Mouse (Mus musculus) stomach, postnatal 0 days (tissue): ENCODE measurements around the gene Stk10. TPM values are rescaled to one million over a fixed set of nuclear protein-coding genes. Genes with fewer than 3 reads are reported as not detected.
A peak's percentile ranks its signal among the peaks of the same experiment; 100 is the strongest.

ENCODE experiments used
- ATAC-seq: fragments of 200-750 bp; cut with Nextera tagmentation; 2 replicates; pipeline ENCODE4 v1.8.0; 2017; ENCODE audit not compliant: low FRiP score, low TSS enrichment
- DNase-seq: peaks from one replicate; pipeline ENCODE4 v3.0.0-alpha.2; 2016; ENCODE audit warnings: low spot score
- H3K27ac ChIP-seq: fragments of 300-500 bp; sonication (generic); replicated peaks from 2 replicates; pipeline ENCODE4 v1.5.1; 2014; ENCODE audit warnings: mild to moderate bottlenecking, control low read depth
- H3K27me3 ChIP-seq: fragments of 300-500 bp; sonication (generic); 2 replicates; pipeline ENCODE4 v1.6.1; 2014; ENCODE audit warnings: low read length; ENCODE audit not compliant: control insufficient read depth, insufficient read depth
- H3K36me3 ChIP-seq: fragments of 300-500 bp; sonication (generic); 2 replicates; pipeline ENCODE4 v1.6.1; 2014; ENCODE audit warnings: low read length, mixed read lengths; ENCODE audit not compliant: control insufficient read depth, insufficient read depth
- H3K4me1 ChIP-seq: fragments of 300-500 bp; sonication (generic); replicated peaks from 2 replicates; pipeline ENCODE4 v1.6.1; 2014; ENCODE audit warnings: antibody characterized with exemption; ENCODE audit not compliant: control insufficient read depth, insufficient read depth
- H3K4me2 ChIP-seq: fragments of 300-500 bp; sonication (generic); replicated peaks from 2 replicates; pipeline ENCODE4 v1.6.1; 2014; ENCODE audit warnings: low read depth, mild to moderate bottlenecking, control low read depth, moderate library complexity
- H3K4me3 ChIP-seq: fragments of 300-500 bp; sonication (generic); 2 replicates; pipeline ENCODE4 v1.5.1; 2014; ENCODE audit warnings: low read depth, low read length, control low read depth
- H3K9ac ChIP-seq: fragments of 300-500 bp; sonication (generic); 2 replicates; pipeline ENCODE4 v1.6.1; 2014; ENCODE audit warnings: mild to moderate bottlenecking, low read length, control low read depth, mixed read lengths
- H3K9me3 ChIP-seq: fragments of 300-500 bp; sonication (generic); 2 replicates; pipeline ENCODE4 v1.6.1; 2016; ENCODE audit warnings: low read length; ENCODE audit not compliant: control insufficient read depth
- CTCF ChIP-seq: IDR thresholded peaks from 2 replicates; pipeline ENCODE4 v1.5.1; 2016; ENCODE audit warnings: antibody characterized with exemption, low read depth, mild to moderate bottlenecking, moderate library complexity
- EP300 ChIP-seq: optimal IDR thresholded peaks from 2 replicates; pipeline ENCODE3; 2016; ENCODE audit warnings: antibody characterized with exemption
- WGBS: fragments of 180-500 bp; shearing (Covaris S2); extraction: QIAGEN DNeasy Blood & Tissue Kit; methylation state at CpG from one replicate; pipeline ENCODE4 v1.1.7; 2014; 5-methylcytosine and 5-hydroxymethylcytosine counted together
- polyA plus RNA-seq: library from polyadenylated mRNA; unstranded; fragments of >200 nt; fragmentation: Nextera tagmentation; extraction: Ambion mirVana; gene quantifications from 2 replicates; pipeline ENCODE4 v1.2.1, GENCODE M21; 2015

Gene Stk10
- polyA plus RNA-seq, 1 experiment from 2014 or later: 1.1 TPM

DNA sequence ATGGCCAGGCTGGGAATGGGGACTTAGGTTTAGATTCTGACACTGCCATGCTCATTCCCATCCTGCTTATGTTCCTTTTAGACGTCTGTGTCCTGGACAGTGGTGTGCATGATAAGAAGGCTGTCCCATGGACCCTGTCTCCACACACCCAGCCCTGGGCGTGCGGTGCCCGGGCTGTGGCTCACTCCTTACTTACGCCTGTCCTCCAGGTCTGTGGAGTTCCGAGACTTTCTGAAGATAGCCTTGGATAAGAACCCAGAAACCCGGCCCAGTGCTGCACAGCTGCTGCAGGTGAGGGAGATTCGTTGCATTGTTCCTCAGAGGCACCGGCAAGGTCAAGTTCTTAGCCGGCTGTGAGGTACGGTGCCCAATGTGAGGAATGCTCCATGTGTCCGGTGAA is 56.1 kb downstream of the Stk10 start:
- H3K4me1 ChIP-seq: no peaks in the 10 kb centered on the region
- no peak overlapping the region for H3K4me3 ChIP-seq
- no peak overlapping the region for H3K9ac ChIP-seq
- no peak for DNase-seq
- 89% methylated on average over 12 of the region's 12 CpGs for WGBS
- H3K4me2 ChIP-seq: no peak overlapping the region
- H3K36me3 ChIP-seq: no peaks in the 10 kb centered on the region
- H3K27ac ChIP-seq: no peak overlapping the region
- no peaks in the 10 kb centered on the region for H3K27me3 ChIP-seq
- ATAC-seq: no peak
- no peaks in the 10 kb centered on the region for H3K9me3 ChIP-seq
- TF ChIP-seq CTCF (no peak), EP300 (no peak)

DNA sequence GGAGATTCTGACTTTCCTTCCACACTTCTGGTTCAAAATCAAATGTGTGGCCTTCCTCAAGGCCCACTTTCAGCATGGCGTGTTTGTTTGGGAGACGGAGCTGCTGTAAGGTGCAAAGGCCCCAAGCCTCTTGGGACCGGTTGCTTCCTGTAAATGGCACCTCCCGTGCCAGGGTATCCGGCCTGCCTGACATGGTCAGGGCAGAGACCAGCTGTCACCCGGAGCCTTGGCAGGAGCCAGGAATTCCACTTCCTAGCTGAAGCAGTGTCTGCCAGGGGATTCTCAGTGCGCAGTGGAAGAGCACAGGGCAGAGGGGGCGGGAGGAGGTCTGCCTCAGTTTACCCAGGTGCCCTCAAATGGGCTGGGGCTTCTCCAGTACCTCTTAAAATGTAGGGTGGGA is 56.7 kb downstream of the Stk10 start:
- H3K9me3 ChIP-seq: no peaks in the 10 kb centered on the region
- WGBS: 84% methylated on average over 8 of the region's 8 CpGs
- H3K27me3 ChIP-seq: no peaks in the 10 kb centered on the region

DNA sequence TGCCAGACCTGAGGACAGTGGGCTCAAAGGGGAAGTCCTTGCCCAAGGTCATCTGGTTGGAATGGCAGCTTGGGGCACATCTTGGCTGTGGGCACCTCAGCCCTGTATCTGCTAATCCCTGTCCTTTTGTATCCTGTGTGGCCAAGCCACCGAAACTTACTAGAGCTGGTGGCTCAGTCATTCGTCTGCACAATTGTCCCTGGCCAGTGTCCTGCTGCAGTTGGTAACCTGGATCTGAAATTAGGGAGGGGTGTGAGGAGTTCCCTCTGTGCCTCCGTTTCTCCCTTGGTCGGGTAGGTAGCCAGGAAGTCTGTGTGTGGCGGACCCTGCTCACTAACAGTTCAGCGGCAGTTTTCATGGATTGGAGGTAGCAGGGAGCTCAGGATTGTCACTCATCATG is 57.1 kb downstream of the Stk10 start:
- 87% methylated on average over 6 of the region's 6 CpGs for WGBS
- Histone ChIP-seq H3K4me1 (no peaks in the 10 kb centered on the region), H3K4me3 (no peak overlapping the region), H3K9ac (no peak overlapping the region), H3K27ac (no peak overlapping the region), H3K27me3 (no peaks in the 10 kb centered on the region), H3K4me2 (no peak overlapping the region), H3K36me3 (no peaks in the 10 kb centered on the region), H3K9me3 (no peaks in the 10 kb centered on the region)
- no peak for ATAC-seq
- DNase-seq: no peak
- TF ChIP-seq CTCF (no peak), EP300 (no peak)

More for the DNA sequence above, 56.7 kb downstream of the Stk10 start:
- TF ChIP-seq EP300 (no peak), CTCF (no peak)
- Histone ChIP-seq H3K4me3 (no peak overlapping the region), H3K4me1 (no peaks in the 10 kb centered on the region), H3K36me3 (no peaks in the 10 kb centered on the region), H3K4me2 (no peak overlapping the region), H3K9ac (no peak overlapping the region), H3K27ac (no peak overlapping the region)
- DNase-seq (no peak), ATAC-seq (no peak)

- peak; percentile 67 for TF ChIP-seq CTCF
- TF ChIP-seq EP300: no peak
- H3K4me3 ChIP-seq: no peak overlapping the region
- H3K9me3 ChIP-seq: no peaks in the 10 kb centered on the region
- 65% methylated on average over 12 of the region's 12 CpGs for WGBS
- no peak overlapping the region for H3K9ac ChIP-seq
- DNase-seq (no peak), ATAC-seq (no peak)
- no peaks in the 10 kb centered on the region for H3K27me3 ChIP-seq
- no peak overlapping the region for H3K27ac ChIP-seq
- no peak overlapping the region for H3K4me2 ChIP-seq
- H3K36me3 ChIP-seq: no peaks in the 10 kb centered on the region
- H3K4me1 ChIP-seq: no peaks in the 10 kb centered on the region
Observed at GRCm38 (mm10) chr11:32591921-32592850, 59.1 kb downstream of the Stk10 start.

DNA sequence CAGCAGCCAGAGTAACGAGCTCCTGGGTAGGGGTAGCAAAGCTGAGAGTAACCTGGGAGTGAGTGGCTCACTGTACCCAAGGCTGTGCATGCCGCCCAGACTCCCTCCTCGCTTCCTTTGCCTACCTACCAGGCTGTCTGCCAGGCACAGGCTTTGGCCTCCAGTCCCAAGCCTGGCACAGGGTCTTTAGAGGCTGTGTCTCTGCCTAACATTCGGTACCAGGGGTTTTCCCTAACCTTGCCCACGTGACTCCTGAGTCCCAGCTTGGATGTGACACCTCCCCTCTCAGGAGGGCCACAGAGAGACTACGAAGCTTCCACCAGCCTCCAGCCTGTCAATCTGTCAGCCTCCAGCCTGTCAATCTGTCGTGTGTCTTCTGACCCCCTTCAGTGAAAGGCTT is 60.0 kb downstream of the Stk10 start:
- TF ChIP-seq CTCF (no peak), EP300 (no peak)

DNA sequence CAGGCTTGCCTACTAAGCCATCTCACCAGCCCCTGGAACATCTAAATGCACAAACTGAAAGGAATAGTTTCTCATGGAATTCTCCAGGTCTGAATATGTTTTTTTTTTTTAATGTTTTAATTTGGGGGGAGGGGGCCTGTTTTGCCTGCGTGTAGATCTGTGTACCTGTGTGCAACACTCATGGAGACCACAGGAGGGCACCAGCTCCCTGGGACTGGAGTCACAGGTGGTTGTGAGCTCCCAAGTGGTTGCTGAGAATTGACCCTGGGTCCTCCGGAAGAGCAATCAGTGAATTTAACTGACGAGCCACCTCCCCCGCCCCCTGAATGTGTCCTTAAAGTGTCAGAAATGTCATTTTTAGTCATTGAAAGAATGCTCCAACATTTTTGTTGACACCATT is 61.0 kb downstream of the Stk10 start:
- no peak for ATAC-seq
- peak; percentile 47 for TF ChIP-seq CTCF
- no peak for TF ChIP-seq EP300
- no peaks in the 10 kb centered on the region for H3K9me3 ChIP-seq
- WGBS: 98% methylated on average over 4 of the region's 4 CpGs
- no peak for DNase-seq
- no peak overlapping the region for H3K9ac ChIP-seq
- H3K4me3 ChIP-seq: no peak overlapping the region
- no peaks in the 10 kb centered on the region for H3K27me3 ChIP-seq
- no peaks in the 10 kb centered on the region for H3K36me3 ChIP-seq
- no peaks in the 10 kb centered on the region for H3K4me1 ChIP-seq
- H3K4me2 ChIP-seq: no peak overlapping the region
- no peak overlapping the region for H3K27ac ChIP-seq

More for the DNA sequence above, 60.0 kb downstream of the Stk10 start:
- DNase-seq (no peak), ATAC-seq (no peak)
- Histone ChIP-seq H3K4me3 (no peak overlapping the region), H3K9ac (no peak overlapping the region), H3K4me1 (no peaks in the 10 kb centered on the region), H3K27me3 (no peaks in the 10 kb centered on the region), H3K36me3 (no peaks in the 10 kb centered on the region), H3K4me2 (no peak overlapping the region), H3K9me3 (no peaks in the 10 kb centered on the region), H3K27ac (no peak overlapping the region)
- 89% methylated on average over 7 of the region's 7 CpGs for WGBS
